Mouse (Mus musculus) adrenal gland (tissue): Measurements from ENCODE around the gene Robo3.

Experiments used
- intact Hi-C: fragments of 180-260 bp; cut with DNase I; formaldehyde crosslinking; loops from one replicate; pipeline ENCODE4 v1.15.1; 2025

Gene Robo3

DNA sequence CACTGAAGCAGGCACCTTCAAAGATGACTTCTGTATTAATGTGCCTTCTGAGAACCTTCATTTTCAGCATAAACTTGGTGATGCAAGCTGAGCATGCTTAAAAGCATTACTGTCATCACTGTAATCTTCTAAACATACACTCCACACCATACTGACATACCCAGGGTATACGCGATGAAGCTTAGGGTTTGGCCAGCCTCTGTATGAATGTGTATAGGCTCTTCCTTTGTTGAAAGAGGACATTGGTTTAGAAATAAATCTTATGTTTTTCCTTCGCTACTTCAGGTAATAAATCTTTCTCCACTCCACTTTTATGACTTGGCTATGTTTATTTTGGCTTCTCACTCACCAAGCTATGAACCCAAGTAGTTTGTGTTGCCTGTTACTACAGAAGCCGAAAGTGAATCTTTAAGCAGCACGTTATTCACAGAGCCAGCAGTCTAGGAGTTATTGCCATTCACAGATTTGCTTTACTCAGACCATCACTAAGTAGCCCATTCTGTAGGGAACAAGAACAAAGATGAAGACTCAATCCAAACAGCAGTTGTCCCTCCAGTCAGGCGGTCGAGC lies 61.7 kb downstream of the Robo3 start:
- intact Hi-C loops, result no loop called here

DNA sequence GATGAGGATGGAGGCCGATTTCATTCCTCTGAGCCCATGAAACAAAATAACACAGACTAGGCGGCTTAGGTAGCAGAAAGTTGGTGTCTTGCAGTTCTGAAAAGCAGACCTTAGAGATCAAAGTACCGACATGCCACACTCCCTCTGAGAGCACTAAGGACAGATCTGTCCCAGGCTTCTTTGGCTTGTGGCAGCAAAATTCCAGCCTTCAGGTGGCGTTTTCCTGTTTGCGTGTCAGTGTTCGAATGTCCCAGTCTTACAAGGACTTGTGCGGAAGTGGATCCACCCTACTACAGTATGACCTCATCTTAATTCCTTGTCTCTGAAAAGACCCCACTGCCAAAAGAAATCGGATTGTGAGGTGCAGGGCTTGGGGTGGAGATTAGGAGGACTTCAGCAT lies 64.2 kb downstream of the Robo3 start:
- intact Hi-C loops, result no loop called here

DNA sequence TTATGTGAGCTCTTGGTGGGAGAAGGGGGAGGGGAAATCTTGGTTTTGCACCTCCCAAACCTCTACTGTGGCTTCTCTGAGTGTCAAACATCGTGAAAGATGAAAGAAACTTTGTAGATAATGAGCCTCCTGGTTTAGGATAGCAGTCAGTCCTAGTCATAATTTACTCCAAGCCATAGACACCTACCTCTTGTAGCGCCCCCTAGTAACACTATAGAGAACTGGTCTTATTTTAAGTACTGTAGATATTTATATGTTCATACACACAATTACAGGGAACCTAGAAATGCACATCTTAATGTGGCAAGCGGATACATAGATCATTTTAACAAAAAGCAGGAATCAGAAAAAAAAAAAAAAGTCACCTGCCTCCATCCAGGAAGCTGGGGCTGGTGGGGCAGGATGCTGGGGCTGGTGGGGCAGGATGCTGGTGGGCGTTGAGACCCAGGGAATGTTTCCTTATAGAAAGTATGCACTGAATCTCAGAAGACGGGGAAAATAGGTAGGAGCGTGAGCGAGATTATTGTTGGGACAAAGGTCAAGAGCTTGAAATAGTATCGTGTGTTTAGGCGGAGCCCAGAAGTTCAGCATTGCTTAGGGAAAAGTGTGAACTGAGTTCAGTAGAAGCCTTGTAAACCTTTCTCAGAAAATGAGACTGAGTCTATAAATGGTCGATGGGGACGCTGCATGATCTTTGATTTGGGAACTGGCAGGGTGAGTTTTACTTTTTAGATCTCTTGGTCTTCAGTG lies 64.8 kb downstream of the Robo3 start:
- intact Hi-C loops, result no loop called here

DNA sequence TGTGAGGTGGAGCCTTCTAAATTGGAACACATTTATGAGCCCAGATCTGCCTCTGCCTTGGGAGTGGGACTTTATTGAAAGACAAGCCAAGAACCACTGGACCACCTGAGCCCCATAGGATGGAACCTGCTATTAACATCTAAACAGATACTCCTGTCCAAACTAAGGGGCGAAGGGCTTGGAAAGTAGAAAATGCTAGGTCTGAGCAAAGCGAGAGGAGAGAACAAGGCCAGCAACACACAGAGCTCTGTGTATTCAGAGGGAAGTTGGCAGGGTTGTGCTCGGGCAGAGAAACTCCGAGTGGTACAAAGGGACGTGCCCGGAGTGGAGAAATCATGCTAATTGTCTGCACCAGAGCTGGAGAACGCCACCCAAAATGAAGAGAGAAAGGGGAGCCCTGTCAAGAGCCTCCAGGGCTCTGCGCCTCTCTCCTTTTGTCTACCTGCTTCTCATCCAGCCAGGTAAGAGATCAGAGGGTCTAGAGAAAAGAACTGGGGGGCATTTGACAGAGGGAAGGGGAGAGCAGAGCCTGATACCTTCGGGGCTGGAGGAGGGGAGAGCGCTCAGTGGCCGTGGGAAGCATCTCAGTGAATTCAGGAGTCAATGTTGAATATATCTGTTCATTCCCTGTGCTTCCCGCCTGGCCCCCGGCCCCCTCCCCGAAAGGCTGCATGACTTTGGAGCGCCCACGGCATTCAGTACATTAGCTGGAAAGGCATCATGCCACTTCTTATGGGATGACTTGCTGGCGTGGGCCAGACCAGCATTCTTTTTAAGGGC lies 65.6 kb downstream of the Robo3 start, which contains the start of gene Hepacam:
Hepacam (plus strand) TSS at position 51 of the 780 bp plus-strand sequence.
- intact Hi-C loops, result no loop called here

DNA sequence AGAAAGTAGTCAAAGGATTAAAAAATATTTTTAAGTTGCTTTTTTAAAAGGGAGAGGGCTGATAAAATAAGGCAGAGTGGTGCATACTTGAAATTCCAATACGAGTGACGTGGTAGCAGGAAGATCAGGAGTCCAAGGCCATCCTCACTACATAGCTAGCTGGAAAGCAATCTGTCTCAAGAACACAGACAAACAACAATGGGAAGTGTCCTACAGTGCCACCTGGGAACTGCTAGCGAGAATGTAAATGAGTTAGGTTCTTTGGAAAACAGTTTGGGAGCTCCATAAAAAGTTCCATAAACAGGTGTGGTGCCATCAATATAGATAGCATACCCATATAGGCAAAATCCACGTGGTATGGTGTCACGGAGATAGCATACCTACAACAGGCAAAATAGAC lies 67.3 kb downstream of the Robo3 start:
- intact Hi-C loops, result no loop called here
